Mouse (Mus musculus) heart, adult 2 months (tissue): ENCODE results near the gene Aldh1a3.

Experiments
- CTCF ChIP-seq: fragments of 200-600 bp; IDR thresholded peaks from 2 replicates; pipeline ENCODE4 v1.8.1; 2022; ENCODE audit warnings: antibody characterized with exemption, mild to moderate bottlenecking, moderate library complexity
- POLR2A ChIP-seq: fragments of 200-500 bp; IDR thresholded peaks from 2 replicates; pipeline ENCODE4 v1.6.1; 2011; ENCODE audit warnings: mild to moderate bottlenecking, low read depth, low read length, control low read depth; ENCODE audit not compliant: insufficient read depth

DNA sequence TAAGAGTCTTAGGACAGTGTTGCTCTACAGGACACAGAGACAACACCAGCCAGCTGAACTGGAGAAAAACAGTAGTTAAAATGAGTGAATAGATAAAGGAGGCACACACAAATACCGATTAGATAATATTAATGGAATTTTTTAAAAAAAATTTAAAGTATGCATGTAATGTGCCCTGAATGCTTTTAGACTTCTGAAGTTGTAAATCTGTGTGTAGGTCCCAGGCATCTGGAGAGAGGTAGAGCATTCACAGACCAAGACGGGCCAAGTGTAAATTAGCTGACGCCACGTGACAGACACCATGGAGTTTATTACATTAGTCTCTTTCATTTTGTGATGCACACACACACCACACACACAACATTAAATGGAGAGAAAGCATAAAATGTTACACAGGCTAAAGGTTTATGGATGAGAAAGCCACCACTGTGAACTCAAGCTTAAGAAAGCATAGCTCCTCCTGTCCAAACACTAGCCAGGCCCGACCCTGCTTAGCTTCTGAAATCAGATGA is 57.3 kb downstream of the Aldh1a3 start:
- TF ChIP-seq CTCF (no peak), POLR2A (no peak)
